Mouse (Mus musculus): ENCODE measurements around the gene Vps54. TPM values are rescaled to one million over a fixed set of nuclear protein-coding genes. Genes with fewer than 3 reads are reported as not detected.
"Not testable (repeated sequence)": the region's sequence is repeated elsewhere in the genome, so short reads cannot be mapped to it uniquely, and the experiment has no call there.

Gene Vps54
- 10 to 100 TPM; 41.5 to 42.7 TPM for total RNA-seq (2021)
- long read RNA-seq, experiment 1, full-length matches to known transcripts, result 8 of 12 reads
- long read RNA-seq, experiment 1, partial matches to known transcripts, result 0 of 12 reads
- long read RNA-seq, experiment 1, other reads (novel, unspliced or antisense), result 4 of 12 reads
- long read RNA-seq, experiment 2, full-length matches to known transcripts, result 39 of 59 reads
- long read RNA-seq, experiment 2, partial matches to known transcripts, result 11 of 59 reads
- long read RNA-seq, experiment 2, other reads (novel, unspliced or antisense), result 9 of 59 reads

GRCm38 (mm10) chr11:21239021-21239661 lies at the start of gene Vps54:
Gene Vps54, plus strand, starts transcription at chr11:21239281.
- peak; percentile 24 to 26 for DNase-seq (ENCODE audit: low spot score in 2 of 2)

- DNase-seq (ENCODE audit: low spot score in 2 of 2), result not testable (repeated sequence)
Measured at GRCm38 (mm10) chr11:21191821-21192220, 47.3 kb upstream of the Vps54 start.

- DNase-seq (ENCODE audit: low spot score in 2 of 2), result no peak
Measured at GRCm38 (mm10) chr11:21194851-21195250, 44.2 kb upstream of the Vps54 start.

- DNase-seq (ENCODE audit: low spot score in 2 of 2), result no peak
Measured at GRCm38 (mm10) chr11:21209046-21209445, 30.0 kb upstream of the Vps54 start.

GRCm38 (mm10) chr11:21209701-21210100 lies 29.4 kb upstream of the Vps54 start:
- DNase-seq (ENCODE audit: low spot score in 2 of 2), result not testable (repeated sequence)

- no peak for DNase-seq (ENCODE audit: low spot score in 2 of 2)
Measured at GRCm38 (mm10) chr11:21217419-21217818, 21.7 kb upstream of the Vps54 start.

- DNase-seq (ENCODE audit: low spot score in 2 of 2), result no peak
Measured at GRCm38 (mm10) chr11:21219281-21219680, 19.8 kb upstream of the Vps54 start.

- DNase-seq (ENCODE audit: low spot score in 2 of 2), result no peak
Measured at GRCm38 (mm10) chr11:21219851-21220587, 19.1 kb upstream of the Vps54 start.

GRCm38 (mm10) chr11:21220754-21221153 lies 18.3 kb upstream of the Vps54 start:
- DNase-seq (ENCODE audit: low spot score in 2 of 2), result no peak

GRCm38 (mm10) chr11:21221396-21221795 lies 17.7 kb upstream of the Vps54 start:
- DNase-seq (ENCODE audit: low spot score in 2 of 2), result no peak

- no peak for DNase-seq (ENCODE audit: low spot score in 2 of 2)
Measured at GRCm38 (mm10) chr11:21222606-21223207, 16.4 kb upstream of the Vps54 start.

GRCm38 (mm10) chr11:21223539-21223938 lies 15.5 kb upstream of the Vps54 start:
- no peak for DNase-seq (ENCODE audit: low spot score in 2 of 2)

- no peak for DNase-seq (ENCODE audit: low spot score in 2 of 2)
Measured at GRCm38 (mm10) chr11:21224041-21224440, 15.0 kb upstream of the Vps54 start.

GRCm38 (mm10) chr11:21224446-21224845 lies 14.6 kb upstream of the Vps54 start:
- no peak for DNase-seq (ENCODE audit: low spot score in 2 of 2)

GRCm38 (mm10) chr11:21224983-21225382 lies 14.1 kb upstream of the Vps54 start:
- DNase-seq (ENCODE audit: low spot score in 2 of 2), result no peak

- no peak for DNase-seq (ENCODE audit: low spot score in 2 of 2)
Measured at GRCm38 (mm10) chr11:21235381-21235780, 3.7 kb upstream of the Vps54 start.

GRCm38 (mm10) chr11:21235821-21236220 lies 3.3 kb upstream of the Vps54 start:
- DNase-seq (ENCODE audit: low spot score in 2 of 2), result no peak

- no peak for DNase-seq (ENCODE audit: low spot score in 2 of 2)
Measured at GRCm38 (mm10) chr11:21236996-21237395, 2.1 kb upstream of the Vps54 start.

- DNase-seq (ENCODE audit: low spot score in 2 of 2), result no peak
Measured at GRCm38 (mm10) chr11:21237474-21238278, 1.4 kb upstream of the Vps54 start.

GRCm38 (mm10) chr11:21238279-21239020 lies 631 bp upstream of the Vps54 start:
- DNase-seq (ENCODE audit: low spot score in 2 of 2), result peak in 1 of 2 experiments; percentile 10
